ENCODE assay signal across 8 mouse cellular contexts in genomic region chr16:95769066-95769995, GRCm38 (mm10).
DNase-seq lines count a peak whose midpoint lies in the region.

No protein-coding gene starts in this region.

- WGBS in heart, embryonic 10.5 days = 49% methylated on average over 14 of the region's 14 CpGs

- H3K9me3 ChIP-seq in heart, embryonic 10.5 days = no peaks in the 10 kb centered on the region

- peaks cover 13% of the 10 kb centered on the region for H3K4me1 ChIP-seq in heart, embryonic 10.5 days

- 0 out of 2 replicates have a peak overlapping the region, but pooled peaks have one; percentile 10 for H3K27ac ChIP-seq in heart, embryonic 10.5 days

- peak; percentile 58 for DNase-seq in adrenal gland, adult 2 months
- DNase-seq in adrenal gland, postnatal 4 days (ENCODE audit: low spot score in 2 of 2) = no peak
- DNase-seq in spleen, postnatal 36 days (ENCODE audit: low spot score in 2 of 2) = peak; percentile 21 to 34
- no peak for DNase-seq in spleen, postnatal 4 days (ENCODE audit: low spot score in 2 of 2)
- no peak for DNase-seq in heart, embryonic 10.5 days (ENCODE audit: low spot score)
- peak; percentile 80 for DNase-seq in left cerebral cortex, postnatal 10 days (ENCODE audit: extremely low spot score in 1 of 2, low spot score in 2 of 2)
- peak; percentile 92 for DNase-seq in right cerebral cortex, adult 18-20 months
- no peak for DNase-seq in retina, postnatal 1 day

- intact Hi-C loops in left cerebral cortex, postnatal 10 days (cut with DNase I) = no loop called here

- no peak overlapping the region for H3K4me3 ChIP-seq in heart, embryonic 10.5 days

- H3K36me3 ChIP-seq in heart, embryonic 10.5 days = no peaks in the 10 kb centered on the region

- H3K27me3 ChIP-seq in heart, embryonic 10.5 days (ENCODE audit: insufficient read depth, poor library complexity, severe bottlenecking) = 0 out of 2 replicates have a peak, but pooled peaks cover 3% of the 10 kb centered on the region

Comparison
In these comparisons a context has a peak if more than half of its experiments do, and no peak if none do; other contexts are left out.
1. DNase-seq: peak in adrenal gland, adult 2 months (single experiment), spleen, postnatal 36 days (2 of 2), left cerebral cortex, postnatal 10 days (2 of 2) and right cerebral cortex, adult 18-20 months (single experiment); none in adrenal gland, postnatal 4 days (0 of 2), spleen, postnatal 4 days (0 of 2), heart, embryonic 10.5 days (single experiment) and retina, postnatal 1 day (single experiment).